Mouse (Mus musculus): ENCODE data around the gene Grhl3. TPM values are rescaled to one million over a fixed set of nuclear protein-coding genes. Genes with fewer than 3 reads are reported as not detected.

Grhl3 gene
- not detected in 2 replicates for polyA plus RNA-seq (2012; ENCODE audit: low replicate concordance)

DNA sequence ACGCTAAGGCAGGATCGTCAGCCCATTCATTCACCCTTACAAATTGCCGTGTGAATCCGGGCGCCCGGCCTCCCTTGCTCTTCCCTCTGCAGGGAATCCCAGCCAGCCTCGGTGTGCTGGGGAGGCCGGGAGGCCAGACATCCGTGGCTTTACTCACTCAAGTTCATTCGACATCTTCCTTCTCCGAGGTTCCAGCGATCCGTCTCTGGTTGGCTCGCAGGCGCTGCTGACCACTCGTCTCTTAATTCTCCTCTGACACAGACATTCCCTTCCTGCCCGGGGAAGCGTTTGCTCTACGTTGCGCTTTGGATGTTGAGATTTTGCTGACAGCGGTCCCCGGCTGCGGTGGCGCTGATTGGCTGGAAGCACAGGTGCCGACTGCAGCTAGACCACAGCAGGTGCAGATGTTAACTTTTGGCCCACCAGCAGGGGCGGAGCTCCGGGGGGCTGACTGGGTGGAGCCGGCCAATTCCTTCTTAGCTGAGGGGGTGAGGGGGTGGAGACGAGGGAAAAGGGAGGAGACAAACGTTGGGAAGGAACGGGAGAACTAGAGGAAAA is at the start of gene Grhl3:
Gene Grhl3, minus strand, starts transcription at position 380 of the 558 bp plus-strand sequence.

GRCm38 (mm10) chr4:135494521-135495396 is 78.7 kb downstream of the Grhl3 start, which contains the start of the genes Stpg1 and Nipal3:
Gene Stpg1 (plus strand): TSS chr4:135494790.
Gene Nipal3 (minus strand): TSS chr4:135495038.

Other genes starting within 250 kb of the Grhl3 start
- gene Srrm1, start 220.3 kb downstream of the Grhl3 start, polyA plus RNA-seq (2012; ENCODE audit: low replicate concordance), result 302 and 539 TPM in 2 replicates
- 2.3 and 6.2 TPM in 2 replicates for gene Ncmap, start 175.4 kb downstream of the Grhl3 start, polyA plus RNA-seq (2012; ENCODE audit: low replicate concordance)
- gene Rcan3, start 139.8 kb downstream of the Grhl3 start, polyA plus RNA-seq (2012; ENCODE audit: low replicate concordance), result 8.4 and 13.0 TPM in 2 replicates
- gene Stpg1, start 78.8 kb downstream of the Grhl3 start, polyA plus RNA-seq (2012; ENCODE audit: low replicate concordance), result 0.18 and 0.90 TPM in 2 replicates
- 60.6 and 297 TPM in 2 replicates for gene Nipal3, start 78.6 kb downstream of the Grhl3 start, polyA plus RNA-seq (2012; ENCODE audit: low replicate concordance)
- gene Ifnlr1, start 112.7 kb upstream of the Grhl3 start, polyA plus RNA-seq (2012; ENCODE audit: low replicate concordance), result 0.56 and 1.1 TPM in 2 replicates
- 0.06 TPM in 1 of 2 replicates, not detected in the other for gene Il22ra1, start 154.5 kb upstream of the Grhl3 start, polyA plus RNA-seq (2012; ENCODE audit: low replicate concordance)
- not detected in 2 replicates for gene Myom3, start 186.1 kb upstream of the Grhl3 start, polyA plus RNA-seq (2012; ENCODE audit: low replicate concordance)

All from hematopoietic multipotent progenitor cell, adult 10-12 weeks (in vitro differentiated cells).